Mouse (Mus musculus) adrenal gland, postnatal 36 days (tissue): ENCODE measurements around the gene Stx3. TPM values are rescaled to one million over a fixed set of nuclear protein-coding genes. Genes with fewer than 3 reads are reported as not detected.

ENCODE experiments used
- DNase-seq, 2 experiments: peaks; one replicate each; pipeline ENCODE4 v3.0.0; 2021; ENCODE audit warnings: mixed read lengths in 1 of 2
- total RNA-seq, 2 experiments: library from RNA; stranded (reverse); gene quantifications; 2 replicates each; pipeline ENCODE4 v1.2.3; 2021

Gene Stx3
- total RNA-seq, 2 experiments from 2014 or later, result 8.4 to 9.2 TPM

DNA sequence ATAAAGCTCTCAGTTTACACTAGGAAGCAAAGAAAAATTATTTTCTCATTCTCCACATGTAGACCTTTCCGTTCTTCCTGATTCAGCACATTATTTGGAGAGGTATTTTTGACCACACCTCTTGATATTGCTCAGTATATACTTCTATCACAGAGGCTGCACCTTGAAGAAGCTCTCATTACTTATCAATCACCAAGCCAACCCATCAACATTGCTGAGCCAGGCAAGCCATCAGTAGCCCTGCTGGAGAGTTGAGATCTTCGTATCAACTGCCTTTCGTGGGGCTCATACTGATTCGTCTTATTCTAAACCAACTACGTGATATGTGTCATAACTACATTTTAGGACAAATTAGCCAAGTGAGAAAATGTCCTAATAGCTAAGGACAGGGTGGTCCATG, 91.9 kb downstream of the Stx3 start:
- no peak for DNase-seq

DNA sequence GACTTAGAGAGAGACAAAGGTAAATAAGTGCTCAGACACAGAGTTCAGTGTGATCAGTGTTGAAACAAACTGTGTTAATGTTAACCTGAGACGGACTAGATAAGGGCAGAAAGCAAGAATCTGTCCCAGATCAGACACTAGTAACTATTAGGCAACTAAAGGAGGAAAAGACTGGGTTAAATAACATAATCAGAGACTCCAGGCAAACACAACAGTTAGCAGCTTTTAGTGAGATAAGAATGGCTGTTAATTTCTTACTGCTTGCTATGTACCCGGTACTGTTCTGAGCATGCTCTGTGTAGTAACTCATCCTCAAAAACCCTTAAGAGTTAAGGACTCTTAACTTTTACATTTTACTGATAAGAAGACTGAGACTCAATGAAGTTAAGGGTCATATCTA, 93.3 kb downstream of the Stx3 start:
- no peak for DNase-seq

Other genes starting within 250 kb of the Stx3 start
- 1 to 10 TPM; 3.2 to 5.8 TPM for gene Ms4a6d, start 214.6 kb downstream of the Stx3 start, total RNA-seq
- not detected for gene Ms4a2, start 195.7 kb downstream of the Stx3 start, total RNA-seq
- not detected for gene Ms4a3, start 178.6 kb downstream of the Stx3 start, total RNA-seq
- under 1 TPM in 1 of 2 experiments, not detected in 1; 0.92 TPM for gene Oosp2, start 158.8 kb downstream of the Stx3 start, total RNA-seq
- gene Oosp1, start 128.3 kb downstream of the Stx3 start, total RNA-seq, result 1 to 10 TPM in 1 of 2 experiments, not detected in 1; 4.7 TPM
- not detected for gene Oosp3, start 122.3 kb downstream of the Stx3 start, total RNA-seq
- gene Gif, start 71.8 kb downstream of the Stx3 start, total RNA-seq, result not detected
- 10 to 100 TPM; 63.8 to 67.8 TPM for gene Mrpl16, start 49.0 kb downstream of the Stx3 start, total RNA-seq
- not detected for gene Olfr1417, start 19.8 kb upstream of the Stx3 start, total RNA-seq
- gene Olfr1418, start 41.7 kb upstream of the Stx3 start, total RNA-seq, result not detected
- gene Olfr1419, start 55.7 kb upstream of the Stx3 start, total RNA-seq, result not detected
- not detected for gene Olfr1420, start 67.2 kb upstream of the Stx3 start, total RNA-seq
- 10 to 100 TPM; 25.0 to 28.2 TPM for gene Patl1, start 93.0 kb upstream of the Stx3 start, total RNA-seq
- 100 to 1,000 TPM in 1 of 2 experiments, 10 to 100 TPM in 1; 81.5 to 117 TPM for gene Osbp, start 146.5 kb upstream of the Stx3 start, total RNA-seq
- gene Olfr1423, start 221.9 kb upstream of the Stx3 start, total RNA-seq, result not detected
- not detected for gene Olfr1424, start 243.3 kb upstream of the Stx3 start, total RNA-seq